ENCODE assay signal across 26 mouse cellular contexts in genomic region chr6:137114859-137115258, GRCm38 (mm10). TPM values are rescaled to one million over a fixed set of nuclear protein-coding genes. Genes with fewer than 3 reads are reported as not detected.
"Had no signal": no experiment of that assay in that cellular context is flagged by ENCODE, and none has a peak within 500 bp of the region (broad histone marks: within the 10 kb centered on the region; RNA-seq: fewer than 3 reads in every experiment).

No protein-coding gene starts in this region.

- H3K36me3 ChIP-seq: embryonic facial prominence, embryonic 10.5 days; embryonic facial prominence, embryonic 12.5 days; embryonic facial prominence, embryonic 13.5 days; embryonic facial prominence, embryonic 15.5 days; forebrain, embryonic 10.5 days; forebrain, embryonic 12.5 days; forebrain, embryonic 15.5 days had no signal

- H3K9me3 ChIP-seq: embryonic facial prominence, embryonic 10.5 days; embryonic facial prominence, embryonic 12.5 days; embryonic facial prominence, embryonic 13.5 days; embryonic facial prominence, embryonic 15.5 days; forebrain, embryonic 10.5 days; forebrain, embryonic 12.5 days; forebrain, embryonic 13.5 days; forebrain, embryonic 15.5 days had no signal

- H3K9ac ChIP-seq: embryonic facial prominence, embryonic 12.5 days; embryonic facial prominence, embryonic 13.5 days; embryonic facial prominence, embryonic 15.5 days; forebrain, embryonic 12.5 days; forebrain, embryonic 13.5 days; forebrain, embryonic 15.5 days; forebrain, postnatal 0 days had no signal

- H3K27me3 ChIP-seq: embryonic facial prominence, embryonic 12.5 days; embryonic facial prominence, embryonic 13.5 days; embryonic facial prominence, embryonic 15.5 days; forebrain, embryonic 12.5 days; forebrain, embryonic 13.5 days; forebrain, embryonic 15.5 days had no signal

- H3K4me3 ChIP-seq: embryonic facial prominence, embryonic 10.5 days; embryonic facial prominence, embryonic 12.5 days; embryonic facial prominence, embryonic 13.5 days; embryonic facial prominence, embryonic 15.5 days; erythroblast, embryonic 14.5 days; forebrain, embryonic 10.5 days; forebrain, embryonic 12.5 days; forebrain, embryonic 13.5 days; forebrain, embryonic 15.5 days; gastrocnemius, adult 2 months; heart, adult 2 months had no signal

- H3K4me2 ChIP-seq: embryonic facial prominence, embryonic 12.5 days; embryonic facial prominence, embryonic 13.5 days; embryonic facial prominence, embryonic 15.5 days; forebrain, embryonic 12.5 days; forebrain, embryonic 13.5 days; forebrain, embryonic 15.5 days had no signal

- ATAC-seq: forebrain, embryonic 13.5 days; forebrain, embryonic 14.5 days; forebrain, embryonic 15.5 days; forebrain, embryonic 16.5 days; forebrain, postnatal 0 days had no signal

- H3K4me1 ChIP-seq: embryonic facial prominence, embryonic 10.5 days; embryonic facial prominence, embryonic 12.5 days; forebrain, embryonic 10.5 days; forebrain, embryonic 12.5 days; forebrain, embryonic 13.5 days; forebrain, embryonic 15.5 days had no signal

- H3K27ac ChIP-seq: embryonic facial prominence, embryonic 10.5 days; embryonic facial prominence, embryonic 12.5 days; embryonic facial prominence, embryonic 13.5 days; embryonic facial prominence, embryonic 15.5 days; forebrain, embryonic 10.5 days; forebrain, embryonic 12.5 days; forebrain, embryonic 13.5 days; forebrain, embryonic 15.5 days; gastrocnemius, adult 2 months; heart, adult 2 months had no signal

- DNase-seq: cerebellum, adult 9-10 months; cerebellum, adult 9-11 months; cerebellum, postnatal 10 days; cerebellum, postnatal 14 days; cerebellum, postnatal 25 days; cerebellum, postnatal 36 days; embryo, embryonic 11 days; forebrain, postnatal 0 days; gastrocnemius, adult 2 months; gastrocnemius, postnatal 10 days; gastrocnemius, postnatal 14 days; gastrocnemius, postnatal 25 days; gastrocnemius, postnatal 36 days; heart, adult 18-20 months; heart, adult 2 months had no signal

RNA-seq across cellular contexts. Expression of gene Rerg, which starts 55.4 kb away (rescaled TPM):
- polyA plus RNA-seq: erythroblast, embryonic 14.5 days had no signal
